Mouse (Mus musculus) hindbrain, embryonic 10.5 days (tissue): ENCODE data around the gene Arl15. TPM values are rescaled to one million over a fixed set of nuclear protein-coding genes. Genes with fewer than 3 reads are reported as not detected.

Experiments
- DNase-seq: peaks from one replicate; pipeline ENCODE4 v3.0.0-alpha.2; 2017; ENCODE audit warnings: low spot score
- H3K27ac ChIP-seq: fragments of 300-500 bp; sonication (generic); 2 replicates; pipeline ENCODE4 v1.5.1; 2016; ENCODE audit warnings: mild to moderate bottlenecking, moderate library complexity
- H3K27me3 ChIP-seq: fragments of 300-500 bp; sonication (generic); 2 replicates; pipeline ENCODE4 v1.6.1; 2016; ENCODE audit warnings: mild to moderate bottlenecking; ENCODE audit not compliant: poor library complexity, insufficient read depth, severe bottlenecking
- H3K36me3 ChIP-seq: fragments of 300-500 bp; sonication (generic); 2 replicates; pipeline ENCODE4 v1.6.1; 2016; ENCODE audit warnings: mild to moderate bottlenecking, moderate library complexity
- H3K4me1 ChIP-seq: fragments of 300-500 bp; sonication (generic); replicated peaks from 2 replicates; pipeline ENCODE4 v1.6.1; 2016; ENCODE audit warnings: mild to moderate bottlenecking
- H3K4me3 ChIP-seq: fragments of 300-500 bp; sonication (generic); 2 replicates; pipeline ENCODE4 v1.5.1; 2016; ENCODE audit warnings: mild to moderate bottlenecking, moderate library complexity
- H3K9me3 ChIP-seq: fragments of 300-500 bp; sonication (generic); 2 replicates; pipeline ENCODE4 v1.6.1; 2016; ENCODE audit warnings: mild to moderate bottlenecking, moderate library complexity
- WGBS: fragments of 180-500 bp; shearing (Covaris S2); methylation state at CpG from one replicate; pipeline ENCODE4 v1.1.7; 2016; 5-methylcytosine and 5-hydroxymethylcytosine counted together
- polyA plus RNA-seq: library from polyadenylated mRNA; unstranded; fragments of >200 nt; fragmentation: Nextera tagmentation; extraction: Ambion mirVana; gene quantifications from 2 replicates; pipeline ENCODE4 v1.2.1, GENCODE M21; 2016

The Arl15 gene
- polyA plus RNA-seq, 1 experiment from 2014 or later: 10.8 TPM

DNA sequence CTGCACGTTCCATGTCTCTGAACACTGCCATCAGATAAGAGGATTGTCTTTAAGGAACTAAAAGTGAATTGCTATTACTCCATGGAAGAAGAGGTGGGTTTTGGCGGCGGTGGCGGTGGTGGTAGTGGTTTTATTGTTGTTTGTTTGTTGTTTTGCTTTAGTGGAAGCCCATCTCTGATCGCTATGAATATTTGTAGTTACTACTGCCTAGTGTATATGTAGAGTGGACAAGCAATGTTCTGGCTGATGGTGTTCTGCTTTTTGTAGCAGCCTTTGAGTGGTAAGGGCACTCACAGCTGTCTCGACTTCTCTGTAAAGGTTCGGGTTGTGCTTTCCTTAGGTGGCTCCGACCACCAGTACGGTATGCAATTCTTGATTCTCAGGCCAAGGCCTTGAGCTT lies 327.3 kb downstream of the Arl15 start:
- no peaks in the 10 kb centered on the region for H3K4me1 ChIP-seq
- WGBS: 93% methylated on average over 9 of the region's 9 CpGs
- DNase-seq: no peak
- no peak overlapping the region for H3K27ac ChIP-seq
- H3K27me3 ChIP-seq: no peaks in the 10 kb centered on the region
- H3K4me3 ChIP-seq: no peak overlapping the region
- H3K36me3 ChIP-seq: no peaks in the 10 kb centered on the region
- H3K9me3 ChIP-seq: no peaks in the 10 kb centered on the region

DNA sequence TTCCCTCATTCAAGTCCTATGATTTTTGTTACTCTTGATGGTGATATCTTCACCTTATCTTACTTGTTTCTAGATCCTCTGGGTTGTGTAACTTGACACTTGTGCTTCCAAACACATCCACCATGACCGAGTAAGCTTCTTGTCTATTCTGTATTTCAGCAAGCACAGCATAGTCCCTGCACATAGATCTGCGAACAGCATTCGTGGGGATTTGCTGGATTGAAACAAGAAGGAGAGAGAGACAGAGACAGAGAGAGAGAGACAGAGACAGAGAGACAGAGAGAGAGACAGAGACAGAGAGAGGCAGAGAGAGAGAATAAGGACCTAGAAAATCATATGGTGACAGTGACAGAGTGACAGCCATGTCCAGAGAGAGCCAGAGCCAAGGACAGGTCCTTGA lies 329.1 kb downstream of the Arl15 start:
- Histone ChIP-seq H3K4me3 (no peak overlapping the region), H3K4me1 (no peaks in the 10 kb centered on the region), H3K27me3 (no peaks in the 10 kb centered on the region), H3K27ac (no peak overlapping the region), H3K9me3 (0 out of 2 replicates have a peak, but pooled peaks cover under 1% of the 10 kb centered on the region), H3K36me3 (peaks cover 7% of the 10 kb centered on the region; the same call in 1 of the 2 replicates)
- WGBS: 90% methylated on average over 3 of the region's 3 CpGs
- no peak for DNase-seq

DNA sequence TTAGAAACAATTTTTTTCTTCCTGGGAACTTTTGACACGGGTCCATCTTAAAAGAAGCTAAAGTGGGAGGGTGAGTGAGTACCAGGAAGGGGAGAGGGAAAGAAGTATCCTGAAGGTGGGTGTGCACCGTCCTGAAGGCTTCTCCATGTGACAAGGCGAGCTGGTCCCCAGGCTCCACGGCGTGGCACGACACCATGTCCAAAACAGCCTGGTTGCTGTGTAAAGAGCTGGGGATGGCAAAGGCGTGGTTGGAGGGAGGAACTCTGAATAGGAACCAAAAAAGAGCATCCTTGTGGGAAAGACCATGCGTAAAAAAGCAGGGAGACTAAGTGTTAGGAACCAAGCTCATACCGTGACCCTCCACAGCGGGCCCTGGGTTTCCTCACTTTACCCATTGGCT lies 330.1 kb downstream of the Arl15 start:
- Histone ChIP-seq H3K4me3 (no peak overlapping the region), H3K36me3 (peaks cover 7% of the 10 kb centered on the region; the same call in 1 of the 2 replicates), H3K27me3 (no peaks in the 10 kb centered on the region), H3K9me3 (0 out of 2 replicates have a peak, but pooled peaks cover 3% of the 10 kb centered on the region), H3K27ac (no peak overlapping the region), H3K4me1 (no peaks in the 10 kb centered on the region)
- no peak for DNase-seq
- 93% methylated on average over 10 of the region's 10 CpGs for WGBS

DNA sequence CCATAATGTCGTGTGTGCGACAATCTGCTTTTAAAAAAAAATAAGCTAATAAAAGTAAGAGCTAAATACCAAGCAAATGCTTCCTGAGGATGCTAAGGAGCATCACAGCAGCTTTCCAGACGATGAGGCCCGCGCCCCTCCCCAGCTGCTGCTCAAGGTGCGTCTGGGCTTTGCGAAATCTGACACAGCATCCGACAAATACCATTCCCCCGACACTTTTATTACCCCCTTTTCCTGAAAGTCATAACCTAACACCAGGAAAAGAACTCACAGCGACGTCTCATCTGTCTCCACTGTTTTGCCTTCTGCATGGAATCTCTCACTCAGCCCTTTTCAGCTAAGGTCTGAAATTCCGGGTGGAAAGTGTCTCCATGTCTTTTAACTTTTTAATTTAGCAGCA lies 330.7 kb downstream of the Arl15 start:
- H3K27me3 ChIP-seq: no peaks in the 10 kb centered on the region
- no peak overlapping the region for H3K27ac ChIP-seq
- no peaks in the 10 kb centered on the region for H3K4me1 ChIP-seq
- WGBS: 78% methylated on average over 12 of the region's 12 CpGs
- DNase-seq: no peak
- 0 out of 2 replicates have a peak, but pooled peaks cover 3% of the 10 kb centered on the region for H3K9me3 ChIP-seq
- no peak overlapping the region for H3K4me3 ChIP-seq
- peaks cover 7% of the 10 kb centered on the region; the same call in 1 of the 2 replicates for H3K36me3 ChIP-seq

DNA sequence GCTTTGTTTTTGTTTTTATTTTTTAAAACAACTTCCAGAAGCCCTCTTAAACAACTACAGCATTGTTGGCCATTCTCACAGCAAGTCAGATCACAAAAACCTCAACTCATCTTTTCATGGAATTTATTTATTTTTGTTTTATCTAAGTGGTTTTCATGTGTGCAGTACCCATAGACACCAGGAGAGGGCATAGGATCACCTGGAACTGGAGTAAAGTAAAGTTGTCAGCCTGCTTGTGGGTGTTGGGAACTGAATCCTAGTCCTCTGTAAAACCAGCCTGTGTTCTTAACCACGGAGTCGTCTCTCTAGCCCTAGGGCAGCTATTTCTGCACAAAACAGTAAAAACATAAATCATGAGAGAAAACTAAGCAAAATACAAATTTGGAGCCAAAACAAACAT lies 334.1 kb downstream of the Arl15 start:
- H3K36me3 ChIP-seq: peaks cover 7% of the 10 kb centered on the region; the same call in 1 of the 2 replicates
- 0 out of 2 replicates have a peak, but pooled peaks cover 3% of the 10 kb centered on the region for H3K9me3 ChIP-seq
- DNase-seq: no peak
- no peak overlapping the region for H3K4me3 ChIP-seq
- no peaks in the 10 kb centered on the region for H3K4me1 ChIP-seq
- no peaks in the 10 kb centered on the region for H3K27me3 ChIP-seq
- H3K27ac ChIP-seq: no peak overlapping the region
- 96% methylated on average over 2 of the region's 2 CpGs for WGBS

DNA sequence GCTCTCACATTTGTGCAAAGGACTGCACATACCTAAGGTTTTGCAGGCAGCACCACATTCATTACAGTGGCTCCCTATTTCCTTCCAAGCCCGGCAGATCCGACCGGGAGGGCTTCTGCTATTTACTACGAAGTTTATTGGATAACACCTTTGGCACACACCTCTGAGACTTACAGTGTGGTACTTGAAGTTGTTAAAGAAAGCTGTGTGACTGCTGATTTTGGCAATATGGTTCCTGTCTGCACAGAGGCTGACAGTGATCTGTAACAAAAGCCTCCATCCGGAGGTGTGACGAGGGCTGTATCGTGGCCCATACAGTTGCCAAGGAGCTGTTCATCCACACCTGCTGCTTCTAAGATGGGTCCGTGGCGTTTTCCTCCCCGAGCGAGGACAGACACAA lies 335.7 kb downstream of the Arl15 start:
- no peak for DNase-seq
- Histone ChIP-seq H3K27ac (no peak overlapping the region), H3K4me1 (no peaks in the 10 kb centered on the region), H3K36me3 (peaks cover 7% of the 10 kb centered on the region; the same call in 1 of the 2 replicates), H3K9me3 (0 out of 2 replicates have a peak, but pooled peaks cover 3% of the 10 kb centered on the region), H3K27me3 (no peaks in the 10 kb centered on the region), H3K4me3 (no peak overlapping the region)
- 93% methylated on average over 11 of the region's 11 CpGs for WGBS

DNA sequence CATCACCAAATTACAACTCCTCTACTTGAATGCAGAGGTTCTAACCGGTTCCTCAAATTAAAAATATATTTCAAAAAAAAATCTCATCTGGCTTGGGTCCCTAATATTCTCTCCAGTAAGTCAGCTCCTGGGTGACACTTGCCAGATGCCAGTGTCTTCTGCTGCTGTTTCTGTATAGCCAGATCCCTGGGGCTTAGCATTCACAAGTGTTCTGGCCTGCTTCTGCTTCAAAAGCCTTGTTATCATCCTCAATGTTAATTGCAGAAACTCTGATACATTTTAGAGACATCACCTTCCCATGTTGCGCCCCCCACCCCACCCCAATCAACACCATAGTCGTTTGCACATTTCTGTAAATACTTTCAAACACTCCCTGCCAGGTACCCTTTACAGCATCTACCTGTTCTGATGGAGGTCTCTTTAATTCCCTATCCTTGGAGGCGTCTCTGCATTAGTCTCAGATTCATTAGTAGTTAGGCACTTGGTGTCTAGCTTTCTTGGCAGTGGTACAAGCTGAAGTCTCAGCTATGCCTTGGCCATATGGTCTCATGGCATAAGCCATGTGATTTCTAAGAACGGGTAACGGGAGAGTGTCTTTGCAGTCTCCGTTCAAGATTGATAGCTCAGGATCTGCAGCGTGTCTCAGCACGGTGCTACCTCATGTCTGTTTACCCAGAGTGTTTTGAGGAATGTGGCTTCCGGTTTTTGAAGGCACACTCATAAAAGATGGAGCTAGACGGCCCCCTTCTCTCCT lies 336.4 kb downstream of the Arl15 start:
- WGBS: 87% methylated on average over 11 of the region's 11 CpGs
- no peak for DNase-seq
- Histone ChIP-seq H3K27ac (no peak overlapping the region), H3K4me3 (no peak overlapping the region), H3K36me3 (peaks cover 7% of the 10 kb centered on the region; the same call in 1 of the 2 replicates), H3K4me1 (no peaks in the 10 kb centered on the region), H3K9me3 (0 out of 2 replicates have a peak, but pooled peaks cover 3% of the 10 kb centered on the region), H3K27me3 (no peaks in the 10 kb centered on the region)

DNA sequence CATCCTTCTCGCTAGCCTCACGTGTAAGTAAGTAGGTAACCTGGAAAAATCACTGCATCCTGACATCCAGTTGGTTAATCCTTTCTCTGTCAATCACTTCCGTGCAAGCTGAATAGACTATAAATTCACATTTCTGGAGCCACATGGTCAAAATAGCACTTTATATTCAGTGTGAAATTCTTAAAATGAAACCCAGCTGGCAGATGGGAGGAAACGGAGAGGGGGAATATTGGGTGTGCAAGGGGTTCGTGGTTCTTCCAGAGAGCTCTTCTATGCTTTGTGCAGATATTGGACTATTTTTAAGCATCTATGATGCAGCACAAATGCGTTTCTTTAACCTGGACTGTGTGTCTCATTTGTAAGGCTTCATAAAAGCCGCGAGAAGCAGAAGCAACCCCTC lies 344.6 kb downstream of the Arl15 start:
- H3K4me3 ChIP-seq: no peak overlapping the region
- H3K4me1 ChIP-seq: 0 out of 2 replicates have a peak, but pooled peaks cover 3% of the 10 kb centered on the region
- WGBS: 82% methylated on average over 8 of the region's 8 CpGs
- no peaks in the 10 kb centered on the region for H3K9me3 ChIP-seq
- no peaks in the 10 kb centered on the region for H3K36me3 ChIP-seq
- no peak overlapping the region for H3K27ac ChIP-seq
- no peak for DNase-seq
- no peaks in the 10 kb centered on the region for H3K27me3 ChIP-seq

DNA sequence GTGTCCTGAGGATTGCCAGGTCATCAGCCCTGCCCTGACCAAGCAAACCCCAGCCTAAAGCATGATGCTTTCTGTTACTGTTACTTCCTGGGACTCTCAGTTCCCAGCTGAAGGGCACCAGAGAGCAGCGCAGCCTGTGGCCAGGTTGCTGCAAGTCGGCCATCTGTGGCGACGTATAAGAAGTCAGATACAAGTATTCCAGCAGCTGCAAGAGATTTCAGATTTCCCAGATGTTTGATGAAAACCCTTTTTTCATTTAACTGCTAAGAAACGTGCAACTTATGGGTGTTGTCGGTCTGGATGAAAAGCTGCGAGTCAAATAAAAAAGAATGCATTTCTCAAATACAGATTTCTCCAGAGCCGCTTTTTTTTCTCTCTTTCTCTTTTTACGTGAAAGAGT lies 345.3 kb downstream of the Arl15 start:
- Histone ChIP-seq H3K9me3 (no peaks in the 10 kb centered on the region), H3K4me3 (no peak overlapping the region), H3K4me1 (0 out of 2 replicates have a peak, but pooled peaks cover 3% of the 10 kb centered on the region), H3K27me3 (no peaks in the 10 kb centered on the region), H3K27ac (no peak overlapping the region), H3K36me3 (no peaks in the 10 kb centered on the region)
- DNase-seq: no peak
- 90% methylated on average over 9 of the region's 9 CpGs for WGBS

DNA sequence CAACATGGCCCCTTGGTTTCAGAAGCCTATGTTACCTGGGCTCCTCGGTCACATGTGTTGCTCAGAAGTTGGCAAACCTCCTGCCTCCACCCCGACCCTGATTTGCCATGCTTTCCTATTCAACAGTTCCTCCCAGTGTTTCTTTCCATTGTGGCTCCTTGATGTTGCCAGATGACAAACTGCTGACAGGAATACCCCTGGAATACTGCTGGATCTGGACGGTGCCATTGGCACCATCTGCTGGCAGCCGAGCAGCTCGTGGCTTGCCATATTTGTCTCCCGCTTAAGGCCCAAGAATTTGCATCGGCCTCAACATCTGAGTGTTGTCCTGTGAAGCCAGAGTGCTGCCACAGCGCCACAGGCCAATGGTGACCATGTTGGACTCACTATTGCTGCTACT lies 348.5 kb downstream of the Arl15 start:
- Histone ChIP-seq H3K36me3 (no peaks in the 10 kb centered on the region), H3K27me3 (no peaks in the 10 kb centered on the region), H3K9me3 (no peaks in the 10 kb centered on the region), H3K4me3 (no peak overlapping the region), H3K4me1 (0 out of 2 replicates have a peak, but pooled peaks cover 3% of the 10 kb centered on the region), H3K27ac (no peak overlapping the region)
- no peak for DNase-seq
- 82% methylated on average over 8 of the region's 8 CpGs for WGBS

DNA sequence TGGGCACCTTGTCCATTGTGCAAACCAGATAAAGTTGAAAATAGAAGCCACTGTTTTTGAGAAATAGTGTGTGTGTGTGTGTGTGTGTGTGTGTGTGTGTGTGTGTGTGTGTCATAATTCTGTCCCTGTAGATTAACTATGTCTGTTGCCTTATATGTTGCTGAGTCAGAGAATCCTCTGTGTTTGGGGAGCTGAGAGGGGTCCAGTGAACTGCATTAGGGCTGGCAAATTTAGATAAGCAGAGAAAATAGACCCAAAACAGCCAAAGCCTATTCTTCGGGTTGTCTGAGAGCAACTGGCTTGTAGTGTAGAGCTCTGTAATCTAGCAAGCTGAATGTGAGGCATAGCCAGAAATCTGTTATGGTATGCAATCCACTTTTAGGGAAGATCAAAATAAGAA lies 348.9 kb downstream of the Arl15 start:
- 0 out of 2 replicates have a peak, but pooled peaks cover 3% of the 10 kb centered on the region for H3K4me1 ChIP-seq
- no peaks in the 10 kb centered on the region for H3K9me3 ChIP-seq
- H3K36me3 ChIP-seq: no peaks in the 10 kb centered on the region
- H3K4me3 ChIP-seq: no peak overlapping the region
- no peaks in the 10 kb centered on the region for H3K27me3 ChIP-seq
- no peak for DNase-seq
- no peak overlapping the region for H3K27ac ChIP-seq
- WGBS: 91% methylated on average over 1 of the region's 1 CpGs

DNA sequence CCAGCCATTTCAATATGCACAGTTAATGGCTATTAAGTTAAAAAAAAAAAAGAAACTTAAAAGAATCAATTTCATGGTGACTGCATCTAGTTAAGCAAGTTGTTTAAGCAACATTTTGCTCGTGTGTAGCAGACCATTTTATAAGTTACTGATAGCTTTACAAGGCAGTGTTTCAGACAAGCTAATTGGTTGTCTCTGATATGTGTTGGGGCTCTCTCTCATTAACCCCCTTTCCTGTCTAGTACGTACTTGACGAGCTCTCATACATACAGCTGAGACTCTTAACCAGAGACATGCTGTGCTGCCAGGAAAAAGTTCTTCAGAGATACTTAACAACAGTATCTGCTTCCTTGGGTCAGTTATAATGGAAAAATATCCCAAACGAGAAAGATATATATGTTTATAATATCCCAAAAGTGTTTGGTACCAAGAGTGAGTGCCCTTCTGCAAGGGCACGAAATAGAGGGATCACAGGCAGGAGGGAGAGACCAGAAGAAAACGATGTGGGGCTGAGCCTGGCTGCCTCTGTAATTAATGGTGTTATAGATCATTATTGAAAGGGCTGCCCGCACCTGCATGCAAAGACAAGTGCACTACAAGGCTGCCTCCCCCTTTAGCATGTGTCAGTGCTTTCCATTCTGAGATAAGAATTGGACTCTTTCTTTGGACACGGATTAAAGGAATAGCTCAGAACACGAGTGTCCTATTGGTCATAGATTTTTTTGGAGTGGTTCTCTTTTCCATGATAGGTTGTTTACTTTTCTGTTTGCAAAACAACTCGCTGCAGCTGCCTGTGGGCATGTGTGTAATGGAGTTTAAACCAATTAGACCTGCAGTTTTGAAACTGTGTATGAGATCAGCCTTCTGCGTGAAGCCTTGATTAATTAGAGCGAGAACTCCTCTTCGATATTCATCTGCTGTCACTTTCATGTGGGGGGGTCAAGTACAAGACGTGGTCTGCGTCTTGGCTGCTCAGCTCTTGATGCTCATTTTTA lies 350.0 kb downstream of the Arl15 start:
- H3K4me3 ChIP-seq: no peak overlapping the region
- no peak overlapping the region for H3K27ac ChIP-seq
- 0 out of 2 replicates have a peak, but pooled peaks cover 3% of the 10 kb centered on the region for H3K4me1 ChIP-seq
- no peaks in the 10 kb centered on the region for H3K9me3 ChIP-seq
- DNase-seq: no peak
- H3K27me3 ChIP-seq: no peaks in the 10 kb centered on the region
- no peaks in the 10 kb centered on the region for H3K36me3 ChIP-seq
- WGBS: 79% methylated on average over 15 of the region's 15 CpGs
